Mouse (Mus musculus): ENCODE measurements at regions not wholly inside any gene's neighbourhood (a gene's known extent, or its start where the extent isn't known, plus 50 kb on each side); places are given as distances from the start of the nearest gene placed in this dataset.
"Not testable (repeated sequence)": the region's sequence is repeated elsewhere in the genome, so short reads cannot be mapped to it uniquely, and the experiment has no call there.

- H3K4me2 ChIP-seq: no peak overlapping the region
- no peaks in the 10 kb centered on the region for H3K36me3 ChIP-seq
- H3K4me1 ChIP-seq: no peaks in the 10 kb centered on the region
- no peak overlapping the region for H3K27ac ChIP-seq
- no peak overlapping the region for H3K9ac ChIP-seq
- H3K9me3 ChIP-seq: no peaks in the 10 kb centered on the region
- H3K4me3 ChIP-seq: no peak overlapping the region
- ATAC-seq (ENCODE audit: insufficient number of reproducible peaks, insufficient read depth, low FRiP score, low TSS enrichment, low read depth): no peak
- no peaks in the 10 kb centered on the region for H3K27me3 ChIP-seq
These were observed 2863.9 kb downstream of the Gm37988 start for GRCm38 (mm10) chr1:7671566-7671965.

GRCm38 (mm10) chr1:7709206-7709605 is 2901.5 kb downstream of the Gm37988 start:
- not testable (repeated sequence) for ATAC-seq (ENCODE audit: insufficient number of reproducible peaks, insufficient read depth, low FRiP score, low TSS enrichment, low read depth); H3K9ac ChIP-seq

GRCm38 (mm10) chr1:7732725-7733124 is 2925.0 kb downstream of the Gm37988 start:
- Histone ChIP-seq H3K36me3 (no peaks in the 10 kb centered on the region), H3K27me3 (no peaks in the 10 kb centered on the region), H3K4me1 (no peaks in the 10 kb centered on the region), H3K4me2 (no peak overlapping the region), H3K9ac (no peak overlapping the region), H3K9me3 (no peaks in the 10 kb centered on the region), H3K4me3 (no peak overlapping the region), H3K27ac (no peak overlapping the region)
- WGBS: 60% methylated on average over 1 of the region's 1 CpGs
- no peak for ATAC-seq (ENCODE audit: insufficient number of reproducible peaks, insufficient read depth, low FRiP score, low TSS enrichment, low read depth)

More at GRCm38 (mm10) chr1:7709206-7709605, 2901.5 kb downstream of the Gm37988 start:
- WGBS: 84% methylated on average over 6 of the region's 6 CpGs
- not testable (repeated sequence) for H3K27me3 ChIP-seq, H3K4me3 ChIP-seq, H3K36me3 ChIP-seq, H3K4me1 ChIP-seq, H3K4me2 ChIP-seq, H3K27ac ChIP-seq, H3K9me3 ChIP-seq

- ATAC-seq (ENCODE audit: insufficient number of reproducible peaks, insufficient read depth, low FRiP score, low TSS enrichment, low read depth): no peak
- WGBS: 89% methylated on average over 4 of the region's 4 CpGs
These were observed 2929.6 kb downstream of the Gm37988 start for GRCm38 (mm10) chr1:7737331-7737730.

GRCm38 (mm10) chr1:7745887-7746286 is 2938.2 kb downstream of the Gm37988 start:
- ATAC-seq (ENCODE audit: insufficient number of reproducible peaks, insufficient read depth, low FRiP score, low TSS enrichment, low read depth): no peak
- Histone ChIP-seq H3K4me1 (no peaks in the 10 kb centered on the region), H3K4me2 (no peak overlapping the region), H3K27me3 (no peaks in the 10 kb centered on the region), H3K9me3 (no peaks in the 10 kb centered on the region), H3K4me3 (no peak overlapping the region), H3K9ac (no peak overlapping the region), H3K36me3 (no peaks in the 10 kb centered on the region), H3K27ac (no peak overlapping the region)
- WGBS: 61% methylated on average over 5 of the region's 5 CpGs

More at GRCm38 (mm10) chr1:7737331-7737730, 2929.6 kb downstream of the Gm37988 start:
- H3K4me2 ChIP-seq: no peak overlapping the region
- H3K9ac ChIP-seq: no peak overlapping the region
- no peaks in the 10 kb centered on the region for H3K27me3 ChIP-seq
- no peak overlapping the region for H3K27ac ChIP-seq
- no peaks in the 10 kb centered on the region for H3K9me3 ChIP-seq
- no peaks in the 10 kb centered on the region for H3K36me3 ChIP-seq
- H3K4me3 ChIP-seq: no peak overlapping the region
- no peaks in the 10 kb centered on the region for H3K4me1 ChIP-seq

- Histone ChIP-seq H3K27ac (no peak overlapping the region), H3K4me2 (peak overlapping the region; percentile 44; the same call in 1 of the 2 replicates), H3K9me3 (no peaks in the 10 kb centered on the region), H3K4me1 (peaks cover 8% of the 10 kb centered on the region), H3K36me3 (no peaks in the 10 kb centered on the region), H3K27me3 (no peaks in the 10 kb centered on the region), H3K4me3 (no peak overlapping the region), H3K9ac (no peak overlapping the region)
- WGBS: 16% methylated on average over 1 of the region's 1 CpGs
- no peak for ATAC-seq (ENCODE audit: insufficient number of reproducible peaks, insufficient read depth, low FRiP score, low TSS enrichment, low read depth)
These were observed 2969.0 kb downstream of the Gm37988 start for GRCm38 (mm10) chr1:7776720-7777119.

GRCm38 (mm10) chr1:7777191-7778044 is 2969.7 kb downstream of the Gm37988 start:
- no peak for ATAC-seq (ENCODE audit: insufficient number of reproducible peaks, insufficient read depth, low FRiP score, low TSS enrichment, low read depth)

GRCm38 (mm10) chr1:7778045-7778565 is 2970.4 kb downstream of the Gm37988 start:
- not testable (repeated sequence) for ATAC-seq (ENCODE audit: insufficient number of reproducible peaks, insufficient read depth, low FRiP score, low TSS enrichment, low read depth); H3K4me2 ChIP-seq; H3K27ac ChIP-seq

More at GRCm38 (mm10) chr1:7777191-7778044, 2969.7 kb downstream of the Gm37988 start:
- peak overlapping the region; percentile 44 for H3K4me2 ChIP-seq
- H3K4me1 ChIP-seq: peaks cover 8% of the 10 kb centered on the region
- 11% methylated on average over 11 of the region's 11 CpGs for WGBS
- H3K9ac ChIP-seq: no peak overlapping the region
- H3K27me3 ChIP-seq: no peaks in the 10 kb centered on the region
- no peaks in the 10 kb centered on the region for H3K9me3 ChIP-seq
- H3K36me3 ChIP-seq: no peaks in the 10 kb centered on the region
- H3K27ac ChIP-seq: no peak overlapping the region
- peak overlapping the region; percentile 16; the same call in 1 of the 2 replicates for H3K4me3 ChIP-seq

GRCm38 (mm10) chr1:7778657-7779056 is 2971.0 kb downstream of the Gm37988 start:
- no peak overlapping the region for H3K4me3 ChIP-seq
- no peaks in the 10 kb centered on the region for H3K36me3 ChIP-seq
- H3K4me2 ChIP-seq: no peak overlapping the region
- H3K27me3 ChIP-seq: no peaks in the 10 kb centered on the region
- no peak for ATAC-seq (ENCODE audit: insufficient number of reproducible peaks, insufficient read depth, low FRiP score, low TSS enrichment, low read depth)
- peaks cover 8% of the 10 kb centered on the region for H3K4me1 ChIP-seq
- no peaks in the 10 kb centered on the region for H3K9me3 ChIP-seq
- H3K9ac ChIP-seq: no peak overlapping the region
- H3K27ac ChIP-seq: no peak overlapping the region
- WGBS: 68% methylated on average over 2 of the region's 2 CpGs

More at GRCm38 (mm10) chr1:7778045-7778565, 2970.4 kb downstream of the Gm37988 start:
- not testable (repeated sequence) for H3K27me3 ChIP-seq, H3K9ac ChIP-seq, H3K36me3 ChIP-seq, H3K9me3 ChIP-seq, H3K4me1 ChIP-seq, H3K4me3 ChIP-seq
- 30% methylated on average over 5 of the region's 5 CpGs for WGBS

- H3K27me3 ChIP-seq: no peaks in the 10 kb centered on the region
- no peak overlapping the region for H3K4me3 ChIP-seq
- H3K4me2 ChIP-seq: no peak overlapping the region
- no peaks in the 10 kb centered on the region for H3K4me1 ChIP-seq
- ATAC-seq (ENCODE audit: insufficient number of reproducible peaks, insufficient read depth, low FRiP score, low TSS enrichment, low read depth): no peak
- no peak overlapping the region for H3K9ac ChIP-seq
- no peaks in the 10 kb centered on the region for H3K36me3 ChIP-seq
- H3K9me3 ChIP-seq: no peaks in the 10 kb centered on the region
- 92% methylated on average over 2 of the region's 2 CpGs for WGBS
- H3K27ac ChIP-seq: no peak overlapping the region
These were observed 3016.3 kb downstream of the Gm37988 start for GRCm38 (mm10) chr1:7823969-7824368.

Data from embryonic facial prominence, embryonic 13.5 days (tissue).